Mouse (Mus musculus) adrenal gland (tissue): Measurements from ENCODE around the gene Gm42878.
"Not testable (repeated sequence)": the region's sequence is repeated elsewhere in the genome, so short reads cannot be mapped to it uniquely, and the experiment has no call there.

Experiments
- intact Hi-C: fragments of 180-260 bp; cut with DNase I; formaldehyde crosslinking; loops from one replicate; pipeline ENCODE4 v1.15.1; 2025

Gm42878 gene

DNA sequence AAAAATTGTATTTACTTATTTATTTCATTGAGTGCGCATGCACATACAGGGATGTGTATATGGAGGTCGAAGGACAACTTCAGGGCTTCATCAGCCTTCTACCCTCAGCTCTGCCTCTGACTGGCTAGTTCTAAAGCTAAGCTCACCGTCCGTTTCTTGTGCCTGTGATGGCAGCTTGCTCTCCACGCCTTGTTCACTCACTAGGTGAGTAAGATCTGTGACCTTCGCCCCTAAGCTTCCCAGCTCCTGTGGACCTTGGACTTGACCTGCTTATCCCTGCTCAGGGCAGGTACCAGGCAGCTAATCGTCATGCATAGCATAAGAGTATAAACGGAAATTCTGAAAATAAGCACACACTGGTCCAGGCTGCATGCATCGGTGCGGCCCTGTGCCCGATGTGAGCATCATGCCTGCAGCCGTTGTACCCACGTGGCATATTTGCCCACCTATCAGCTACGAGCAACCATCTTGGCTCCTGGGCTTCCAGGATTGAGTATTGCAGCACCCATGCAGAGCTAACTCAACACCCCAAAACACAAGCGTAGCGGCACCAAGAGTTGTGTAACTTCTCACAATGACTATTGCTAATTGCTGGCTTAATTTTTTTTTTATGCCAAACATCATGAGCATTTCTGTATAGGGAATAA lies 20.9 kb upstream of the Gm42878 start:
- intact Hi-C loops: no loop called here

DNA sequence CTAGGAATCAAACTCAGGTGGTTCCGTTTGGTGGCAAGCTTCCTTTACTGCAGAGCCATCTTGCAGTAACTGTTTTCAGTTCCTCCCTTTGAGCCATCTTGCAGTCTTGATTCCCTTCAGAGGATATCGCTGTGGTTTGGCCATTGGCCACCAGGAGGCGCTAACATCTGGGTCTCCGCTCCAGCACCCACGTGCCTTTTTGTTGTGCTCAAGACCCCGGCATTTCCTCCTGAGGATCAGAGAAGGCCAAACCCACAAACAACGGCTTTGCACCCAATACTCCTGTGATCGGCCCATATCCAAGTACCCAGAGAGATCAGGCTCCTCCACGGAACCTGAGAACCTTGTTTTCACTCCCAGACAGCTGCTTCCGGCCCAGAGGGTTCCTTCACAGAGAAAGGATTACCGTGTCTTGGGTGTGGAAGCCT lies 19.2 kb upstream of the Gm42878 start:
- intact Hi-C loops: loop anchor here (1.0 kb wide), 1 partner anchor 38 kb away; no protein-coding TSS in a partner anchor

DNA sequence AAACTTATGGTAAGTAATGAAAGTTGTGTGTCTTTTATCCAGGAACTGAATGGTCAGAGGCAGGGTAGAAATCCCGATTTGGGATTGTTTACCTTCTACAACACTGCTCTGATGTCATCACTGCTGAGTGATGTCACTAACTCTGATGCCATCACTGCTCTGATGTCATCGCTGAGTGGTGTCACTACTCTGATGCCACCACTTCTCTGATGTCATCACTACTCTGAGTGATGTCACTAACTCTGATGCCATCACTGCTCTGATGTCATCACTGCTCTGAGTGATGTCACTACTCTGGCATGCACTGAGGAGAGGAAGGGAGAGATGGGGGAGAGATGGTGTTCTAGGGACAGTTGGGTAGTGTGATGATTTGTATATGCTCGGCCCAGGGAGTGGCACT lies 17.2 kb upstream of the Gm42878 start:
- intact Hi-C loops: no loop called here

DNA sequence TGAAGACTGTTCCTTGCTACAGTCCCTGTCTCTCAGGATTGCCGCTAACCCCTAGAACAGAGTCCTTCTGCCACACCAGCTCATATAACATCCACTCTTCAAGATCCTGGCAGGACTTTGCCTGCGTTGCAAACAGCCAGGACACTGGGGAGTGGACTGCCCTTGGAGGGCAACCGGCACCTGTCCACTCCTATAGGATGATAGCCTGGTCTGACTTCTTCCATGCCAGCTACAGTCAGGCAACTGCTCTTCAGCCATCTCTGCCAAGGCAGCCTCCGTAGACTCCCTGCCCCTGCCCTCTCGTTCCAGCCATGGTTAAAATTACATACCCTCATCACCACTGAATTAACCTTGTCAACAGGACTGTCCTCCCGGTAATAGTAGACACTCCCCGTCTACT lies 3.9 kb upstream of the Gm42878 start:
- intact Hi-C loops: loop anchor here (5.0 kb wide), 1 partner anchor 53 kb away; no protein-coding TSS in a partner anchor

DNA sequence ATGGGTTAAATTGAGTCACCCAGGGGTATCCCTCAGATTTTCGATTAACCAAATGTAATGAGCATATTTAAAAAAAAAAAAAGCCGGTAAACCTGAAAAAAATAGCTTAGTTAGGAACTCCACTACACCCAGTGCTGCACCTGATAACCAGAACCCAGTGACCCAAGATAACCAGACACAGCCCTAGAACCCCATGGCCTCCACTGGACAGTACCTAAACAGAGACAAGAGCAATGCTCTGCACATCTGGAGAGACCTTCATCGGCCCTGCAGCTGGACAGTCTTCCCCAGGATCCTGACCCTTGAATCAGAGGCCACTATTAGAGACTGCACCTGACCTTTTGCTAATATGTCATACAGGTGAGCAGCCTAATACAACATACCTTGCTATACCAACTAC lies 1.8 kb upstream of the Gm42878 start:
- intact Hi-C loops: loop anchor here (5.0 kb wide), 1 partner anchor 55 kb away; no protein-coding TSS in a partner anchor

DNA sequence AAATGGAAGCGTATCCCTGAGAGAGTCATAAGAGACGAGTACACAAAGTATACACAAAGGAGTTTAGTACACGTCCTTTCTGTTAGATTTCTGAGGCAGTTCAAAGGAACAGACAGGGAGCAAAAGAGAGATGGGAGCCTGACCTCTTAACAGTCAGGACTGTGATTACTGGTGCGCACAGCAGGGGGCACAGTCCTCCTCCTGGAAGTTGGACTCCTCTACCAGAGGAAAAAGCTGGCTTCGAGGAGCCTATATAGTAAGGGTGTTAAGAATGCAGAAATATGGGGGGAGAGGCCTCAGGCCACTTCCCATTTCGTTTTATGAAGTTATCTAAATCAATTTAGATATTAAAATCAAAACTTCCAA lies 1.2 kb upstream of the Gm42878 start:
- intact Hi-C loops: loop anchor here (5.0 kb wide), 1 partner anchor 56 kb away; no protein-coding TSS in a partner anchor

DNA sequence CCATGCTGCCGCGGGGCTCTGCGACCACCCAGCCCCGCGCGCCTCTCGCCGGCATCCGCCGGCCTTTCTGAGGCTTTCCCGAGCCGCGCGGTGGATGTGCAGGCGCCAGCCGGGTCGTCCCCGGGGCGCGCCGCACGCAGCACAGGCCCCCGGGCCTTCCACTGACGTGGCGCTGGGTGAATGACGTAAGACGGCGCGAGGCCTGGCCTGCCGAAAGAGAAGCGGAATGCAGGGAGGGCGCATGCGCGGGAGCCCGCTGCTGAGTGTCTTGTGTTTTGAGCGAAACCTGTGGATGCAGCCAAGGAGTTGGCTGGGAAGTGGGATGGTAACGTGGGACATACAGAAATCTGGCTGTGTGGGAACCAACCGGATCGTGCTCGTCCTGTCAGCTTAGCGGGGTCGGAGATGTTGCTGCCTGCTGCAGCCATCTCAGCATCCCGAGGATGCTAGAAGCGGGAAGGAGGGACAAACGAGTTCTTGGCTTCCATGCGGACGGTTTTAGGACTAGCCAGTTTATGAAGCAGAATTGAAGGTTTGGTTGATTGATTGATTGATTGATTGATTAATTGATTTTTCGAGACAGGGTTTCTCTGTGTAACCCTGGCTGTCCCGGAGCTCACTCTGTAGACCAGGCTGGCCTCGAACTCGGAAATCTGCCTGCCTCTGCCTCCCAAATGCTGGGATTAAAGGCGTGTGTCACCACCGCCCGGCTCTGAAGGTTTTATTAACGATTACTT lies 679 bp upstream of the Gm42878 start, which contains the start of gene Mapkapk5:
TSS of gene Mapkapk5 (minus strand) at position 113 of the 737 bp plus-strand sequence.
- intact Hi-C loops: loop anchor here (5.0 kb wide), 1 partner anchor 56 kb away; no protein-coding TSS in a partner anchor

DNA sequence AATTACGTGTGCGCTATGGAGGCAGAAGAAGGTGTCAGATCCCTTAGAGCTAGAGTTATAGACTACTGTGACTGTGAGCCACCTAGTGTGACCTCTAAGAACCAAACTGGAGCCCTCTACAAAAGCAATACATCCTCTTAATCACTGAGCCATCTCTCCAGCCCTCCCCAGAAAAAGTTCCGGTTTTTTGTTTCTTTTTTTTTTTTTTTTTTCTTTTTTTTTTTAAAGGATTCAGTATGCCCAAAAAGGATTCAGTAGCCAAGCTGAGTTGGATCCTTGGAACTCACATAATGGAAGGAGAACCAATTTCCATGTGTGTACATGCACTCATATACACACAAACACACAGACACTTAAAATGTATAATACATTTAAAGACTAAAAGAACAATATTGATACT lies 1.9 kb downstream of the Gm42878 start:
- intact Hi-C loops: no loop called here

DNA sequence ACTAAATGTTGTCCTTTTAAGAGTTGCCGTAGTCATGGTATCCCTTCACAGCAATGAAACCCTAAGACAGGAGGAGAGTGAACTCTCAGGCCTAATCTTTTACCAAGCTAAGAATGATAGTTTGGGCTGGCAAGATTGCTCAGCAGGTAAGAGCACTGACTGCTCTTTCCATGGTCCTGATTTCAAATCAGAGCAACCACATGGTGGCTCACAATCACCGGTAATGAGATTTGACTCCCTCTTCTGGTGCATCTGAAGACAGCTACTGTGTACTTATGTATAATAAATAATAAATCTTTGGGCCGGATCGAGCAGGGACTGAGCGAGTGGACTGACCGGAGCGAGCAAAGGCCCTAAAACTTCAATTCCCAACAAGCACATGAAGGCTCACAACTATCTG lies 4.0 kb downstream of the Gm42878 start:
- intact Hi-C loops: no loop called here

DNA sequence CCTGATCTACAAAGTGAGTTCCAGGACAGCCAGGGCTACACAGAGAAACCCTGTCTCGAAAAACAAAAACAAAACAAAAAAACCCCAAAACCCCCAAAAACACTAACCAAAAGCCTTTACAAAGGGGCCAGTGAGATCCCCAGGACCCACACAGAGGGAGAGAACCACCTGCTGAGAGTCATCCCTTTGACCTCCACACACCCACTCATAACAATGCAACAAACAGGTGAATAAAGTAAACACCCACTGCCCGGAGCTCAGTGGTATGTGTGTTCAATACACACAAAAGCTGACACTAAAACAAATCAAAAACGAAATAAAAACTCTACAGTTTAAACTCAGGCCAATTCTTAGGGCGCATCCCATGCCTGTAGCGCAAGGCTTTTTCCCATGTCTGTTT lies 5.2 kb downstream of the Gm42878 start:
- intact Hi-C loops: no loop called here

DNA sequence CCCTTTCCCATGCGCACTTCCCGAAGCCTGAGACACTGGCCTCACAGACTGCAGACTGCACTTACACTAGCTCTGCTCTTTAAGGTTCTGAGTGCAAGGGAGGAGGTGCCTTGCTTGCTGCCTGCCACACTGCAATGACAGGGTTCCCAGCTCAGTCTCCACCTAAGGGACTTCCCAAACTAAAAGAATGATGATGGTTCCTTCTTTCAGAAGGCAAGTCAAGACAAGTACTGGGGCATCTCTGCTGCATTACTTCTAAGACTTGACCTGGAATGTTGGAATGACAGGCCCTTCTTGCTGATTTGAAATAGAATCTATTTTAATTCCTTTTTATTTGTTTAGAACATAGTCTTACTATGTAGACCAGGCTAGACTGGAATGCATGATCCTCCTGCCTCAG lies 7.7 kb downstream of the Gm42878 start:
- intact Hi-C loops: no loop called here

DNA sequence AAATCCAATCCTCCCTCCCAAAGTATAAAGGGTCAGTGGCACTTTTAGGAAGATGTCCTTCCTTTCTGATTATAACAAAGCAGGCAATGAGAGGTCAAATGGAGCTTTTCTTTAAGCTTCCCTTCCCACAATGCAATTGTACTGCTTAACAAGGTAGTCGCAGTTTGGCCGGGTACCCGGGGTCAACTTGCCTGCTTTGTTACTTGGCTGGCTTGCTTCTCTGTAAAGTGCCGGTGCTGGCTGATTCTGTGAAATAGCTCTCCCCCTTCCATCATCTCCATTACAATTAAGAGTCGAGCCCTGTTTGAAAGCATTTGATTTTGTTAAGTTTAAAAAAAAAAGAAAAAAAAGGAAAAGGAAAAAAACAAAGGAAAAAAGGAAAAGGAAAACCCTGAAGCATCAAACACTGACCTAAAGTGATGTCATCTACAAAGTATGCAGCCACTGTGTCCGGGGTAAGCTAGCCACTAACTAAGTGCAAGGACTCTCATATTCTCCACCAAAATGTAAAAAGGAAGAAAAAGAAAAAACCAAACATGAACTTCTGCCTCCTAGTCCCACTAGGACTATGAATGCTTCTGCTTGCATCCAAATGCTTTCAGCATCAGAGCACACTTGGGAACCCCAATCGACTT lies 8.2 kb downstream of the Gm42878 start:
- intact Hi-C loops: no loop called here

DNA sequence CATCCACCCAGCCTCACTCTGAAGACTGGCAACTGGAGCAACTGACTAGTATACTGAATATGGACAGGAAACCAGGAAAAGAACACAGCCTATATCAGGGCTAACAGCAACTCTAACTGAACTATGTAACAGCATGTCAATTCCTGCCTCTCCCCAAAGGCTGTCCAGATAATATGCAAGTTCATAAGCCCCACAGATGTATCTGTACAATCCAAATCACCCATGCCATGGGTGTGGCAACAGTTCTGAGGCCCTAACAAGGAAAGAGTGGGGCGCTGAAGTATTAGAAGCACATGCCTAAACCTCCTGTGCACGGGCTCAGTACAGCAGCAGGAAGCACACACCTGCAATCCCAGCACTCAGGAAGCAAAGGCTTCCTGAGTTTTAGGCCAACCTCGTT lies 10.2 kb downstream of the Gm42878 start:
- intact Hi-C loops: no loop called here

DNA sequence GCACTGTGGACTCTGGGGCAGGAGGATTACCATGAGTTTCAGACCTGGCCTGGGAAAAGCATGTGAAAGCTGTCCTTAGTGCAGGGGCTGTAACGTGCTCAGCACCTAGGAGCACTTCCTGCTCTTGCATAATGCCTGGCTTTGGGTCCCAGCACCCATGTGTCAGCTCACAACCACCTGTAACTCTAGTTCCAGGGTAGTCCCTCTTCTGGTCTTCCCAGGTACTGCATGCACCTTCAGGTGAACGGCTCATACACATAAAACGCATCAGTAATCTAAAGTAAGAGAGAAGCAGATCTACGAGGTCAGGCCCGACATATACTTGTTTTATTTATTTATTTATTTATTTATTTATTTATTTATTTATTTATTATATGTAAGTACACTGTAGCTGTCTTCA lies 10.8 kb downstream of the Gm42878 start:
- intact Hi-C loops: no loop called here

DNA sequence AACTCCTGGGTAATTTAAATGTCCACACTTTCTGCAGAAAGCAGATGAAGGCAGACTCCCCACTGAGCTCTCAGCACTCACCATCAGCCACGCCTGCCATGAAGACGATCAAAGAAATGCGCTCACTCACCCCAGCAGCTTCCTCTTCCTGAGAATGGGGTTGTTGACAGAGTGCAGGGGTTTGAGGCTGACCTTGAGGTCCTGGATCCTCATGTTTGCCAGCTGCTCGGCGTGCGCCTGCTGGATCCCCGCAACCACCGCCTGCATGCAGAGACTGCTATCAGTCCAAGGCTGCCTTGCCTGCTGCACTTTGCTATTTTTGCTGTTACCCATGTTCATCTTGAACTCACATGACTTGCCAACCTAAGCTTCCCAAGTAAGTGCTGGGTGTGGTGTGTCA lies 18.3 kb downstream of the Gm42878 start:
- intact Hi-C loops: no loop called here

DNA sequence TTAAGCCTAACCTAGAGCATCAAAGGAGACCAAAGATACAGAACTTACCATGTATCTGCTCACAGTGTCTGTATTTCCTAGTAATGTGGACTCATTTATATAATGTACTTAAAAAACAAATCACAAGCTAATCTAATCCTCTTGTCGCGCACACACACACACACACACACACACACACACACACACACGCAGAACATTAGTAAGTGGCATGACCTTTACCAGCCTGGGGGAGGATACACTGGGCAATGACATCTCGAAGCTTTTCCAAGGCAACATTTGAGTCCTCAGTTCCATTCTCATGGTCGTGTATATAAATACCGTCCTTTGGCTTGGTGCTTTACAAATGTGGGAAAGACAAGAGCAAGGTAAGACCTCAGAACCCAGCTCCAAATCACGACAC lies 18.8 kb downstream of the Gm42878 start:
- intact Hi-C loops: no loop called here

DNA sequence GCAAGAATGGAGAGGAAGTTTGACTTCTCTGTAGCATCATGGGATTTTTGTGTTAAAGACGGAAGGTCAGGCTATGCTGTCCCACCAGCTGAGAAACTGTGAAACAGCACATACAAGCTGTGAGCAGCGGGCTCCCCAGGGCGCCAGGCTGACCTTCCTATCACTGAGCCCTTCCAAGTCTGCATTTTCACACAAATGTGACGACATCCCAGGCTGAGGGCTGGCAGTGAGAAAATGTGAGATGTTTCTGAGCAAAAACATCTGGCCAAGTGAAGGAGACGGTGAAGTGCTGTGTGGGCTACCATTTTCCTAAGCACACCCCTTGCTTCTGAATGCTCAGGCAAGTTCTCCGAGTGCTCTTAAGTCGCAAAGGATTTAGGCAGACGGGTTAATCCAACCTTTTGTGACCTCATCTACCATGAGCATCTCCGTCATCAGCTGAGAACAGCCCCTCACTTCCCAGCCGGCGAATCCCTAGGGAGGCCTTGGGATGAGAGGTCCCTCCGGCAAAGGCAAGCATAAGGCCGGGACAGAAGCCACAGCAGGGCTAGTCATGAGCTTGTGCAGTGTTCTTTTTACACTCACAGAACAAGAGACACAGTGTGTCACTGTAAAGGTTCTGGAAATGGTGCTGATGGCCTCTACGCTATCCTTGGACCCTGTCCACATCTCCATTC lies 19.4 kb downstream of the Gm42878 start:
- intact Hi-C loops: no loop called here

DNA sequence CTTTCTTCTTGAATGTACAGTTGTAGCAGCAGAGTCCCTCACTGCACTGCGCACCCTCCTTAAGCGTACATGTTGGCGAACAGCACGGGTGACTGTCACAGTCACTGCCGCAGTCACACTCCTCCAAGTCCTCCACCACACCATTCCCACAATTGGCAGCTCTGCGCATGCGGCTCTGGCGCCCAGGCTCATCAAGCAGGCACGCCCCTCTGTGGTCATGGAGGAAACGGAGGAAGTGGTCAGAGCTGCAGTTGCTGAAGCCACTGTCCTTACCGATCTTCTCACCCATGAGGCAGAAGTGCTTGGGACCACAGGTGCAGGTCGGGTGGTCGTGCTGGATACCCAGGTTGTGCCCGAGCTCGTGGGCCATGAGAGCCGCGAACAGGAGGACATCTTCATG lies 25.5 kb downstream of the Gm42878 start:
- intact Hi-C loops: not testable (repeated sequence)

DNA sequence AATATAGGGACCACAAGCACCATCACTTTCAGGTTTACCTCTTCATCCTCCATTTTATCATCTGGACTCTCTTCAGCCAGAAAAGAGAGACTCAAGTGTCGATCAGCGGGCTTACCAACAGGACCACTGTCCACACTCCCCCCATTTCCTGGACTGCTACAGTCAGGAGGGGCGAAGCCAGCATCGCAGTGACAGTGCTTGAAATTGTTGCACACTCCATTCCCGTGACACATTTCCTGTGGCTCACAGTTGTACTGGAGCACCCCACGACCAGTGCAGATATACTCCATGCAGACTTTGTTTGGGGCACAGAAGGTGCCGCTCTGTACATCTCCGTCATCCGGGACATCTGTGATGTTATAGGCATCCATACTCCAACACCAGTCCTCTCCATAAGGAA lies 26.3 kb downstream of the Gm42878 start:
- intact Hi-C loops: no loop called here

DNA sequence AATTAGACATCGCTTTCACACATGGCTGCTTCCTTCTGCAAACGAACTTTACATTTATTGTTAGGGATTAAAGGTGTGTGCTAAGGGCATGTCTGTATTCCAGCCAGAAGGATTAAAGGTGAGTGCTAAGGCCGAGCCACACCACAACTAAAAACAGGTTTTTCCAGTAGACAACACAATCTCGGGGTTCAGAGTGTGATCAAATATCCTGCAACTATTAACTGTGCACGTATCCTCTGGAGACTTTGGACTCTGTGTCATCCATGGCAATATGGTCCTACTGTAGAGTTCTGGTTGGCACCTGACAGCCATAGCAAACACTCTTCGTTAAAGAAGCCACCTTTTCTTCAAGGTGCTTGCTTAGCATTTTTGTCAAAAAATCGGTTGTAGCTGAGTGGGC lies 35.3 kb downstream of the Gm42878 start:
- intact Hi-C loops: no loop called here

DNA sequence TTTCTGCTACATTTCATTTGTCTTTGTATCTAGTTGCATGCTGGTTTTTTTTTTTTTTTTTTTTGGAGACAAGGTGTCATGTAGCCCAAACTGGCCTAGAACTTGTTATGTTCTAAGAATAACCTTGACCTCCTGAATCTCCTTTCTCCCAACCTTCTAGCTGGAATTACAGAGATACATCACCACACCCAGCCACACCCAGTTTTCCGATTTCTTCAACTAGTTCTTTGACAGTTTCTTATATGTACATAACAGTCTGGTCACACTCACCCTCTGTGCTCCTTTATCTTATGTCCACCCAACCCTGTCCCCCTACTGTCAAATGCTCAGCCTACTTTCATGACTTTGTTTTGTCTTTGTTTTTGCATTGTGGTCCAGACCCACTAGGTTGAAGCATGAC lies 38.4 kb downstream of the Gm42878 start:
- intact Hi-C loops: no loop called here

DNA sequence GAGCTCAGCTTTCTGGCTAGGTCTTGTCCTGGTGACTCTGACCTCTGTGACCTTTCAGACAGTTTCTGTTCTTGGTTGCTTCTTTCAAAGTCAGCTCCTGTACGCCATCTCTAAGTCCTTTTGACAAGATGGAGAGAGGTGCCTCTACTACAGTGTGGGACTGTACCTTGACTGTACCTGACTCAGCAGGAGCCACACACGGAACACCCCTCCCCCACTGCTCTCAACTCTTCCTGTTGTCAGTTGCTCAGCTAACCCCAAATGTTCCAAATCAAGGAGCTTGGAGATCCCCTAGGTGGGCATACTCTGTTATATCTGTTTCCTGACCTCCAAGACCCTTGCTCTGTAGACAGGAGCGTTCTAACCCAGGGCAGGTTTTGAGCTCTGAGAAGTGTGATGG lies 42.1 kb downstream of the Gm42878 start, which contains the start of gene Adam1b:
TSS of gene Adam1b (minus strand) at position 205 of the 400 bp plus-strand sequence.
- intact Hi-C loops: no loop called here
